Mouse (Mus musculus): Measurements from ENCODE around the gene Dag1.
"Not testable (repeated sequence)": the region's sequence is repeated elsewhere in the genome, so short reads cannot be mapped to it uniquely, and the experiment has no call there.

Gene Dag1

DNA sequence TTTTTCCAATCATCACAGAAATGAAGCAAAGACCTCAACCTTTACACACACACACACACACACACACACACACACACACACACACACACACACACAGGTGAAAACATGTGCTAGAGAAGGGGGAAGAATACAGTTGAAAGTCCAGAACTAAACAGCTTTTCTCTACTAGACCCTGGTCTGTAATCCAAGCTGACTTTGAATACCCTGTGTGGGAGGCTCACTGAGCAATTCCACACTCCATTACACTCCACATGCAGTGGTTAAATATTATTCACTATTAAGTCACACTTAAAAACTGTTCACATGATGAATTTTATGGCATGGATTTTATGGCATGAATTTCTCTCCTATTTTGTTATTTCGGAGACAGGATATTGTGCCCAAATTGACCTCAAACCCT, 40.1 kb downstream of the Dag1 start:
- DNase-seq (ENCODE audit: low spot score) = no peak

DNA sequence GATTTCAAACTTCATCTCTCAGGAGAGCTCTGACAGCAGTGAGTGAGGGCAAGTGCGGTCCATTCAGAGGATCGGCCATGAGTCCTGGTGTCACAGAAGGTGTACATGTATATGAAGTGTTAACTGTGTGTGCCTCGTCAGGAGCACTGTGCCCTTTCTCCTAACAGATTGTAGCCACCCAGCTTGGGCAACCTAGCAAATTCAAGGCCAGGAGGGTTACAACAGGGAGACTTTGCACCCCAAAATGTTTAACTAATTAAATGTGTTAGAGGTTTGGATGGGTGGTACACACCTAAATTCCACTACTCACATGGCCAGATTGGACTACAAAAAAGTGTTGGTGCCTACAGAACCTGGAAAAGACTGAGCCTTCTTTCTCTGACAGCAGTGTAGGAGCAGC, 42.2 kb downstream of the Dag1 start:
- no peak for DNase-seq (ENCODE audit: low spot score)

DNA sequence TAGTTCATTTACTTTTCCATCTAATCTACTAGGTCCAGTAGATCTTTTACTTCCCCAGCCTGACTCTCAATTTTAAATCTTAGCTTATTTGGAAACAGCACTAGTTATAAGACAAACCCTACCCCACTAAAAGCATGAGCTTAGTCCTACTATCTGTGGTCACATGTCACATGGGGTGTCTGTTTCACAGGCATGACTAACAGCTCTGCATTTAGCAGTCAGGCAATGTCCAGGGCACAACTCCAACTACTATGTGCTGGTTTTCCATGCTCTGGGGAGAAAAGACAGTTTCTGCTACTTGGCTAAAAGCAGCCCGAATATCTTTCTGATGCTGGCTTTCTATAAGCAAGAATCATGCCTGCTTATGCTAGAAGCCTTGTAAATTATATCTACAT, 43.4 kb downstream of the Dag1 start:
- DNase-seq (ENCODE audit: low spot score) = peak; percentile 87

DNA sequence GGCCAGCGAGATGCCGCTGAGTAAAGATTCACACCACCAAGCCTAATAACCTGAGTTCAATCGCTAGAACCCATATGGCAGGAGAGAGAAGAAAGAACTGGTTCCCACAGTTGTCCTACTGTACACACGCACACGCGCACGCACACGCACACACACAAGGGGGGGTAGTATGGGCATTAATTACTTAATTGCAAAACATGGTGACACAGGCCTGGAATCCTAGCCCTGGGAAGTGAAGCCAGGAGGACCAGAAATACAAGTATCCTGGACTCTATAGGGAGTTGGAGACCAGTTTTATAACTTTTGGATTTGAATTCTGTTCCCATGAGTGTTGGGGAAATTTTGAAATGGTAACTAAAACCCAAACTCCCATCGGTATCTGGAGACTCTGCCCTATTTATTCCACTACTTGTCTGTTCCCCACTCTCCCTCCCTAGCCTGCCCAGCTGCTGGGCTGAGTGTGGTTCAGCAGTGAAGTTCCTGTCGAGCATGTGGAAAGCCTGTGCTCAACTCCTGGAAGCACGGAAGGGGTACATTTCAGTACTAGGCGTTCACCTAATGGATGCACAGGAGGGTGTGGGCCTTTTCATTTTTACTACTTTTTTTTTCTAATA, 43.9 kb downstream of the Dag1 start:
- DNase-seq (ENCODE audit: low spot score) = peak; percentile 47

DNA sequence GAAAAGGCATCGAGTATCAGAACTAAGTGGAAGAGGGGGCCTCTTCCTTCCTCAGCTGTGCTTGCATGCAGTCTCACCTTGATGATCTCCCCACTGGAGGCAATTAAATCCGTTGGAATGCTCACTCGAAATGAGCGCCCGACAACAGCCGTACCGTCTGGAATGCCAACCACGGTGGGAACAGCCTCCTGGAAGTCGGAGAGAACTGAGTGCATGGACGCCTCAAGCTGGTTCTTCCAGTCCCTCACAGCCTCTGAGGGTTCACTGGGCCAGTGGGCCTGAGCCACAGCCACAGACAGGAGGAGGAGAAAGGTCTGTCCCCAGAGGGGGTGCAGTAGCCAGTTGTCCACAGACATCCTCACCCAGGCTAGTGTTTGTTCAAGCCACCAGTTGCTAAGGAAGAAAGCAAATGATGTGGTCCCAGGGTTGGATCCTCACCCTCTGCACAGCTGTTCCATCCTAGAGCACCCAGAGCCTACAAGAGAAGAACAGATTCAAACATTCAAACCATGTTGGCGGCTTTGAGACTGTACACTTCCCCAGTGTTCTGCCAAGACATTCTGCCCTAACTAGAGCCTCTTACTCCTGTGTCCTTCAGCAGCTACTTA, 45.7 kb downstream of the Dag1 start:
- no peak for DNase-seq (ENCODE audit: low spot score)

DNA sequence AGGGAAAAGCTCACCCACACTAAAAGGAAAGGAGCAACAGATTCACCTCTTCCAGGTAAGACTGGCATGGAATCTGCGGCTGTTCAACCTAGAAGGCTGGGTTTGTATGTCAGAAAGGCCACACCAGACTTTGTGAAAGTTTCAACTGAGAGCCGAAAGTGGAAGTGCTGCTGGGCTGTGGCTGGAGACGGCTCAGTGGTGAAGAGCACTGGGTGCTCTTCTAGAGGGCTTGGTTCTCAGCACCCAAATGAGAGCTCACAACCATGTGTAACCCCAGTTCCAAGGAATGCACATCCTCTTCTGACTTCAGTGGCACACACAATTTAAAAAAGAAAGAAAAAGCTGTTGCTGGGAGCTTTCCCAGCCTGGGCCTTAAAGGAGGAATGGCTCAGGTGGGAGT, 46.4 kb downstream of the Dag1 start:
- DNase-seq (ENCODE audit: low spot score) = no peak

DNA sequence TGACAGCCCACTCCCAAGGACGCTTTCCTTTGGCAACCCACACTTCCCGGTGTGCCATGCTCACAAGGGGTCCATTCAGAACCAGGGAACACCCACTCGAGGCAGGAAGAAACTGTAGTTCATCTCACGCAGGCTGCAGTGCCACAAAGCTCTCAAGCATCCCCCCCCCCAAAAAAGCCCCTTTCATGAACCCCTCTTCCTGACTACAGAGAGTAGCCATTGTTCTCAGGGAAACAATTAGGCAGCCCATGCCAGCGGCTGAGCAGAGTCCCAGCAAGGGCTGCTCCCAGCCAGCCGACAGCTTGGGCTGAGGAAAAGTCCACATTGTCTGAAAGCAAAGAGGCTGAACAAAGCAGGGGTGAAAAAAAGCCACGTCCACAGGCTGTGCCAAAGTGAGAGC, 50.7 kb downstream of the Dag1 start:
- no peak for DNase-seq (ENCODE audit: low spot score)

DNA sequence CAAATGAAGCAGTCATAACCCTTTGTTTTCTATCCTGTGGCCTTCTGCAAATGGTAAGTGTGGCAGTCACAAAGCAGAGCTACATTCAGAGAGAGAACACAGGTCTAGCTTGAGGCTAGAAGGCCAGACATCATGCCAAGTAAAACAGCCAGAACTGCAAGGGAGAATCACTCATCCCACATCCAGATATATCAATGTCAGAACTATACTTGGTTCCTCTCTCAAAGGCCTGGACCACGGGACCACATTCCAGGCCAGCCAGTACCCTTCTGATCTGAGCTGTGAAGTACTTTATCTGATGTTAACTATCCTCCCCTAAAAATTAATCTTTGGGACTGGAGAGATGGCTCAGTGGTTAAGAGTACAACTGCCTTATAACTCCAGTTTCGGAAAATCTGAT, 51.3 kb downstream of the Dag1 start:
- no peak for DNase-seq (ENCODE audit: low spot score)

DNA sequence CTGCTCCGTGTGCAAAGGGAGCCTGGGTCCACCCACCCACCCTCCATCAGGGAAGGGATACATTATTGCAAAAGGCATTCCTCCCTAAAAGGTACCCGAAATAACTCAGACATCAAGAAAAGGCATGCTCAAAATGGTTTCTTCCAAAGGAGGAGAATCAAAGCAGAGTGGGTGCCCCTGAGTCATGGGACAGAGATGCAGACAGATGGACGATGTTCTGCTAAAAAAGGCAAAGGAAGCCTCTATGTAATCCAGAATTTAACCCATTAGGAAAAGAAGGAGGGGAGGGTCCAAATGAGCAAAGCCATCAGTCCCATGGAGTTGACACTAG, 58.2 kb downstream of the Dag1 start:
- DNase-seq (ENCODE audit: low spot score) = no peak

DNA sequence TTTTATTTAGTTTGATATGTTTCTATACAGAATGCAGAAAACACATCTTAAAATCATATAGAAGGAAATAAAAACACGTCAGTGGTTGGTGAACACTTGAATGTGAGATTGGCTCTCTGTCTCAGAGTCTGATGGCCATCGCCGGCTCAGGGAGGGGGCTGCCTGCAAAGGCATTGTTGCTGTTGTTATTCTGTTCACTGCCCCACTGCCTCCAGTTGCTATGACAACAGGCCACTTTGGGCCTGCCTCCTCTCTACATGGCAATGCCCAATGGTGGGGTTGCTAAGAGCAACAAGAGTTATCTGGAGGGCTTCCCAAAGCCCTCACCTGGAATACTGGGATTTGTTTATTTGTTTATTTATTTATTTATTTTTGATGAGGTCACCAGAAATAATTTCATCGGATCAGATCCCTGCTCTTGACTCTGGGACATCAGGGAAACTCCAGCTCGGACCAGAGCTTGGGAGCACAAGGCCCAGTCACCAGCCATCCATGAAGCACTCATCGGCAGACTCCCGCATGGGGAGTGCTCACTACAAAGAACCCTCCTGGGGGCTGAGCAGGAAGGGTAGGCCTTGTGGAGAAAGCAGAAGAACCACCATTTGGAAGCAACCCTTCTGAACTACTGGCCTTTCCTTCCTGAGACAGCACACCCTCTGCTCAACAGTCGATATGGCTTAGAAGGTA, 58.7 kb downstream of the Dag1 start:
- no peak for DNase-seq (ENCODE audit: low spot score)

DNA sequence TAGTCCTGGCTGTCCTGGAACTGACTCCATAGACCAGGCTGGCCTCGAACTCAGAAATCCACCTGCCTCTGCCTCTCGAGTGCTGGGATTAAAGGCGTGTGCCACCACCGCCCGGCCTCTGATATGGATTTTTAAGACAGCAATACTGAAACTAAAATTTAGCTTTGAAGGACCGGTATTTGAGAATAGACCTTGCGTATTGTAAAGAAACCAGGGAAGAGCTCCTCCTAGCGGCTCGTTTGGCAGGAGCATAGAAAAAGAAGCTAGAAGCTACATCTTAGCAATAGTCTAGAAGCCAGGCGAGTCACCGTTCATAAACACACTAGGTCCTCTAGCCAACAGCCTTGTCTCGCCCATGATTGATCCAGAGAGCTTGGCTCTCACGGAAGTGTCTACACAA, 60.7 kb downstream of the Dag1 start:
- DNase-seq (ENCODE audit: low spot score) = peak; percentile 81

DNA sequence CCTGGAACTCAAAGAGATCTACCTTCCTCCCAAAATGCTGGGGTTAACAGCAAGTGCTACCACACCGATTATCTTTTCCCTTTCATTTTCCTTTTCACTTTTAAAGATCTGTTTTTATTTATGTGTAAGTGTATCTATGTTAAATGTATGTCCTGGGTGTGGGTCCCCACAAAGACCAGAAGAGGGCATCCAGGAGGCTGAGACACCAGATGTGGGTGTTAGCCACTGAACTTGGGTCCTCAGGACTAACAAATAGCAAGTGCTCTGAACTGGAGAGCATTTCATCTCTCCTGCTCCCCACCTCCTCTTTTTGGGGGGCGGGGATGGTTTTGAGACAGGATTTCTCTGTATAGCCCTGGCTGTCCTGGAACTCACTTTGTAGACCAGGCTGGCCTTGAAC, 61.6 kb downstream of the Dag1 start:
- DNase-seq (ENCODE audit: low spot score) = no peak

DNA sequence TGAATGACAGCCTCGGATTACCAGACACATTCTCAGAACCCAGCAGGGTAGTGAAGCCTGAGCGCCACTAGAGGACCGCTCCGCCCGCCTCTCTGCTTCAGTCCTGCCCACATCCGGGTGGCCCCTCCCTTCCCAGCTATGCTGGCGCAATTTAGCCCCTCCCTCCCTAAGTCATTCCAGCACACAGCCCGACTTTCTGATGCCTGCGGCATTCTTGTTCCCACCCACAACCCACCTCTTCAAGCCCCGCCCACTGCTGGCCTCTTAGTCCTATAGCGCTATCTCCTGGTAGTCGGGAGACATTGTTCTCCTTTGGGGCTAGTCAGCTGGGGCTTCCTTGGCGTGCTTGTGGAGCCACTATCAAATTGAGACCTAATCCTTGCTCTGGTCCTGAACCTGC, 62.6 kb downstream of the Dag1 start:
- peak; percentile 98 for DNase-seq (ENCODE audit: low spot score)

DNA sequence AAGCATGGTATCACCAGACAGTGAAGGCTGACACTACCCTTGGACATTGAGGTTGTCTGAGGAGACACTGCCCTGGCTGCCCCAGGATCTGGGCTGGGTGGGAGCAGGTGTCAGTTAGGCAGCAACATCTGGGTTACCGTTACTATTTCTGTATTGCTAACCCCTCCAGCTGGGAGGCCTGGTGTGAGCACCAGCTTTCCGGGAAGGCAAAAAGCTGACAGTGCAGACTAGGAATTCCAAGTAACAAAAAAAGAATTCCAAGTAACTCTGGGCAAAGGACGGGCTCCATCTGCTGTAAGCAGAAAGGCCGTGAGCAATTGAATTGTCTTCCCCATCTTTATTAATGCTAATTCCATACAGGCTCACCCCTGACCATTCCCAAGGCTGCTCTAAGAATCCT, 65.1 kb downstream of the Dag1 start:
- DNase-seq (ENCODE audit: low spot score) = no peak

DNA sequence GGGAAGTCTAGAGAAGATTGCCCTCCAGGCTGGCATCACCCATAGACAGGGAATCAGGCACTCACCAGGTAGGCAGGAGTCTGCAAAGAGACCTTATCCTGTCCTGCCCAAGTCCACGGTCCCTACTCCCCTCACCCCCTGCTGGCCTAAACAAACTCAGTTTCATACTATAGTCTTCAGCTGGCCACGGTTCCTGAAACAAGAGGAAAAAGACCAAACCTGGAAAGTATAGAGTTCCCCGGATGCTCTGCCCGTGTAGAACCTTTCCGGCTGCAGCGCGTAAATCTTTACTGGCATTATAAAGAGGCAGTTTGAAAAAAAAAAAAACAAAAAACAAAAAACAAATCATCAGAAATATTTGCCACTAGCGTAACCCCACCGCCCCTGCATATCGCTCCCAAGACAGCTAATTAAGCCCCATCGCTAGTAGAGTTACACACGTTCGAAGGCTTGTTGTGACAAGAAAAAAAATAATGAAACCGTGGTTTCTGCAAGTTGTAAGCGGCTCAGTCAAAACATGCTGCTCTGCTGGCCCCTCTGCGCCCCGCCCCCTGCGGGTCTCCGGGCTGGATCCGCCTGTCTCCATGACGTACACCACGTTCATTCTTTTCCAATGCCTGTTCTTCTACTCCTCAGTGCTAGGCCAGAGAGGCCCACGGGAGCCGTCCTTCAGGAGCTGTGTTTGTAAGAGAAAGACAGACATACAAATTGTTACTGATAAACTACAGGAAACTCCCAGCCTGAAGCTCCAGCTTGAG, 66.7 kb downstream of the Dag1 start:
- DNase-seq (ENCODE audit: low spot score) = no peak

DNA sequence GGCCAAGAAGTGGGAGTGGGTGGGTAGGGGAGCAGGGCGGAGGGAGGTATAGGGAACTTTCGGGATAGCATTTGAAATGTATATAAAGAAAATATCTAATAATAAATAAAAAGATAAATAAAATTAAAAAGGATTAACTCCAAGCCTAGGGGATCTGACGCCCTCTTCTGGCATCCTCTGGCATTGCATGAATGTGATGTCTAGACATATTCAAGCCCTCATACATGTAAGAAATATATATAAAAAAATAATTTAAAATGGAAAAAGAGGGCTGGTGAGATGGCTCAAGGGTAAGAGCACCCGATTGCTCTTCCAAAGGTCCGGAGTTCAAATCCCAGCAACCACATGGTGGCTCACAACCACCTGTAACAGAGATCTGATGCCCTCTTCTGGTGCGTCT, 67.5 kb downstream of the Dag1 start:
- DNase-seq (ENCODE audit: low spot score) = not testable (repeated sequence)

DNA sequence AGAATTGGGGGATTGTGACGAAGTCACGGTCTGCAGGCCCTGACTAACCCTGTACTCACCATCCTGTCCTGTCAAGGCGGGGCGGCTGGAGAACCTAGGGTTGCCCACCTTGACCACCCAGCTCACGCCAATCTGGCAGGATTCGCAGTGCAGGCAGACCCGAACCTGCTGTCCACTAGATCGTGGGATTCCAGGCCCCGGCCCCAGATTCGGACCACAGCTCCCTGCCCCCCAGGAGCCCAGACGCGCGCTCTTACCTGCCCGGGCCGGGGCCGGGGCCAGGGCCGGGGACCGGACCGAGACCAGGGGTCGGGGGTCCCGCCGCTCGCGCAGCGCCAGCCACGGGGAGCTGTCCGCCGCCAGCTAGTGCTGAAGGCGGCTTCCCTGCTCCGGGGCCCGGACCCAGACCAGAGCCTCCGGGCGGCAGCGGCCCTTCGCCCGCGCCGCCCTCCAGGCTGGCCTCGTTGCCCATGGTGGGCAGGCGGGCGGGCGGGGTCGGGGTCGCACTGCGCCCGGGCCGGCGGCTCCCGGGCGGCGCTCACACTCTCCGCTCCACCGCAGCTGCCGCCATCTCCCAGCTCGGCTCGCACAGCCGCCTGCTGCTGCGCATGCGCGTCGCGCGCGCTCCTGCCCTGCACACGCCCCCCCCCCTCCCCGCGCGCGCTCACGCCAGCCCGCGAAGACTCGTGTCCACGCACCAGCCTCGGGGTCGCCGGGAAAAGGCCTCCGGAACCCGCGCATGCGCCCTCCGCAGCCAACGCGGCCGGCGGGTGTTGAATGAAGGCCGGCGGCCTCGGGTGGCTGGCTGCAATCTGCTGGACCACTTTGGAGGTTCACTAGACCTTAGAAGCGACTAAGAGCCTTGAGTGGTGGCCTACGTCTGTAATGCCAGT, 73.7 kb downstream of the Dag1 start, which contains the start of gene Bsn:
Bsn (minus strand) TSS at position 598 of the 893 bp plus-strand sequence.
- no peak for DNase-seq (ENCODE audit: low spot score)

DNA sequence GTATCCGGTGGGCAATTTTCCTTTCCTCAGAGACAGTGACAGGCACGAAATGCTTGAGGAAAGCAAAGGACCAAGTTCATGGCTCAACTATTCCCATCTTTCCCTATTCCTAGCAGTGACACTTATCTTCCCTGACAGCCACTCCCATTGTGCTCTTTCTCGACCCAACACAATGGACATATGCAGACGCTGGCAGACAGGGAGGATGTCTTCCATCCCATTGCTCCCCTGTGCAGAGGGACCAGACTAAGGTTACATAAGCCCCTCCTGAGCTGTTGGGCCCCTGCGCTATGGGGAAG, 74.3 kb downstream of the Dag1 start:
- DNase-seq (ENCODE audit: low spot score) = no peak

DNA sequence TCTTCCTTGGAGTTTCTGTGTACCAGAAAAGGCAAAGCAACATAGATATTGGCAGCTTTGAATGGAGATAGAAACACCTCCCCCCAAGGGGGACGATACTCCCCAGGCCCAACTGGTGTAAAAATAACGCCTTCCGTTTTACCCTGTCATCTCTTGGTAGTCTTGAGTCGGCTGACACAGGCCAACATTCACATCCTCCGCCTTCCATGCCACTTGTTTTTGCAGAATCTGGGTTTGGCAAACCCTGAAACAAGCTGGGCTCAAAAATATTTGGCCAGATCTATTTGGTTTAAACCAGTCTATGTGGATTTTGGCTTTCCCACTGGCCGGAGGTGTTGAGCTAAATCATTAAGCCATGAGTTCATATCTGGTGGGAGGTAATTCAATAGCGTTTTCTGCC, 74.7 kb downstream of the Dag1 start:
- DNase-seq (ENCODE audit: low spot score) = no peak

DNA sequence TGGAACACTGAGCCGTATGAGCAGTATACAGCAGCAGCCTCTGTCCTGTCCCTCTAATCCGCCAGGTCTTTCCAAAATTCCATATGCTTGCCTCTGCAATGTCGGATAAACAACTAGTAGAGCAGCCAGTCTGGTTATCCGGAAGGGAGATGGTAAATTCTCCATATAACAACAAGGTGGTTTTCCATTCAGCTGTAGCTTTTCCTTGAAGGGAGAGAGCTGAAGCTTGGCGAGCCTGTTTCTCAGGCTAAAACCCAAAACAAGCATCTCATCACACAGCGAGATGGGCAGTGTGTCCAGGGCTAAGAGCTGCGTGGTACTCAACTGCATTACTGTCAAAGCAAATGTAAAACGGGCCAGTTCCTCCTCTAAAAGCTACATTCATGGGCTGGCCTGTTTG, 75.2 kb downstream of the Dag1 start:
- no peak for DNase-seq (ENCODE audit: low spot score)

DNA sequence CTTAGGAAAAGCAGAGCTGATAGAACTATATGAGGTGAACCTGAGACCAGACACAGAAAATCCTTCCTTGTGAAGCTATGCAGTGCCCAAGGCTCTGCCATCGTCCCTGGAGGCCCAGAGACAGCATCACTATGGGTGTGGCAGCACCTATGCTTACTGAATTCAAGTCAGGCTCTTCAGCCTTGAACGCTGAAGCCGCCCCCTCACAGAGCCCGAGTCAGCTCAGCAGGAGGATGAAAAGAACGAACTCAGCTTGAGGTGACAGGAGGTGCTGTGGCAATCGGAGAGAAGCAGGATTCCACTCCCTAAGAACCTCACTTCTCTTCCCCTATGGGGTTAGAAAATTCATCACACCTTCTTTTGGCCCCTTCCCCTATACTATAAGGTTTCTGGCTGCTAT, 76.1 kb downstream of the Dag1 start:
- DNase-seq (ENCODE audit: low spot score) = no peak

DNA sequence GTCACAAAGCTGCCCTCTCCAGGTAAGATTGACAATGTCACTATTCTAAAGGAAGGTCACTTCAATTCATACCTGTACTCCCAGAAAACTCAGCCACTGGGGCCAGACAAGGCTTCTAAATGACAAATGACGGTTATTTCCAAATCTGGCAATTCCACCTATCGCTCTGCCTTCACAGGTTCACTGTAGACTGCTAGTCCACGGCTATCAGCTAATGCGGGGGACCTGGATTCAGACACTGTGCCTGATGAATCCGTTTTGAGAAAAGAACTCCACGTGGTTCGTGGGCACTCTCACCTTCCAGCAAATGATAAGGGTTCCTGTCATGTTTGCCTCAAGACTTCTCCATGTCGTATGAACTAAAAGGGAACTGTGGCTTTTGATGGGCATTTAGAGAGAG, 78.0 kb downstream of the Dag1 start:
- DNase-seq (ENCODE audit: low spot score) = no peak
